Mouse (Mus musculus): ENCODE results near the gene Olfr1395. TPM values are rescaled to one million over a fixed set of nuclear protein-coding genes. Genes with fewer than 3 reads are reported as not detected.
"Not testable (repeated sequence)": the region's sequence is repeated elsewhere in the genome, so short reads cannot be mapped to it uniquely, and the experiment has no call there.

The Olfr1395 gene
- polyA plus RNA-seq, 1 experiment, result not detected

GRCm38 (mm10) chr11:49168839-49169611 is 27.0 kb downstream of the Olfr1395 start:
- H3K27ac ChIP-seq (ENCODE audit: insufficient read depth, low read depth, low read length), result no peak overlapping the region
- H3K4me3 ChIP-seq (ENCODE audit: insufficient read depth, low read length), result no peak overlapping the region
- TF ChIP-seq CTCF (IDR thresholded peaks at IDR 0.05; ENCODE audit: low read depth, low read length) (no peak), POLR2A (IDR thresholded peaks at IDR 0.05; ENCODE audit: borderline replicate concordance, low read depth, low read length) (no peak)
- 0 out of 2 replicates have a peak, but pooled peaks cover 2% of the 10 kb centered on the region for H3K4me1 ChIP-seq (ENCODE audit: control insufficient read depth, insufficient read depth, low read length)

- TF ChIP-seq CTCF (IDR thresholded peaks at IDR 0.05; ENCODE audit: low read depth, low read length) (no peak), POLR2A (IDR thresholded peaks at IDR 0.05; ENCODE audit: borderline replicate concordance, low read depth, low read length) (no peak)
- H3K4me3 ChIP-seq (ENCODE audit: insufficient read depth, low read length), result no peak overlapping the region
- no peak overlapping the region for H3K27ac ChIP-seq (ENCODE audit: insufficient read depth, low read depth, low read length)
- H3K4me1 ChIP-seq (ENCODE audit: control insufficient read depth, insufficient read depth, low read length), result 0 out of 2 replicates have a peak, but pooled peaks cover 2% of the 10 kb centered on the region
Observed at GRCm38 (mm10) chr11:49170576-49170975, 28.5 kb downstream of the Olfr1395 start.

- Histone ChIP-seq H3K27ac (ENCODE audit: insufficient read depth, low read depth, low read length) (no peak overlapping the region), H3K4me3 (ENCODE audit: insufficient read depth, low read length) (no peak overlapping the region), H3K4me1 (ENCODE audit: control insufficient read depth, insufficient read depth, low read length) (0 out of 2 replicates have a peak, but pooled peaks cover 1% of the 10 kb centered on the region)
- TF ChIP-seq CTCF (IDR thresholded peaks at IDR 0.05; ENCODE audit: low read depth, low read length) (no peak), POLR2A (IDR thresholded peaks at IDR 0.05; ENCODE audit: borderline replicate concordance, low read depth, low read length) (no peak)
Observed at GRCm38 (mm10) chr11:49175345-49175744, 33.3 kb downstream of the Olfr1395 start.

GRCm38 (mm10) chr11:49176047-49176779 is 34.1 kb downstream of the Olfr1395 start:
- H3K4me3 ChIP-seq (ENCODE audit: insufficient read depth, low read length); H3K27ac ChIP-seq (ENCODE audit: insufficient read depth, low read depth, low read length); H3K4me1 ChIP-seq (ENCODE audit: control insufficient read depth, insufficient read depth, low read length): not testable (repeated sequence)

- no peak overlapping the region for H3K27ac ChIP-seq (ENCODE audit: insufficient read depth, low read depth, low read length)
- H3K4me3 ChIP-seq (ENCODE audit: insufficient read depth, low read length), result no peak overlapping the region
- H3K4me1 ChIP-seq (ENCODE audit: control insufficient read depth, insufficient read depth, low read length), result no peaks in the 10 kb centered on the region
- TF ChIP-seq POLR2A (IDR thresholded peaks at IDR 0.05; ENCODE audit: borderline replicate concordance, low read depth, low read length), result no peak
- TF ChIP-seq CTCF (IDR thresholded peaks at IDR 0.05; ENCODE audit: low read depth, low read length), result no peak
Observed at GRCm38 (mm10) chr11:49183172-49183571, 41.1 kb downstream of the Olfr1395 start.

- Histone ChIP-seq H3K4me1 (ENCODE audit: control insufficient read depth, insufficient read depth, low read length) (no peaks in the 10 kb centered on the region), H3K27ac (ENCODE audit: insufficient read depth, low read depth, low read length) (no peak overlapping the region), H3K4me3 (ENCODE audit: insufficient read depth, low read length) (no peak overlapping the region)
- TF ChIP-seq CTCF (IDR thresholded peaks at IDR 0.05; ENCODE audit: low read depth, low read length), result no peak
- TF ChIP-seq POLR2A (IDR thresholded peaks at IDR 0.05; ENCODE audit: borderline replicate concordance, low read depth, low read length), result no peak
Observed at GRCm38 (mm10) chr11:49186452-49186851, 44.4 kb downstream of the Olfr1395 start.

- Histone ChIP-seq H3K4me3 (ENCODE audit: insufficient read depth, low read length) (no peak within 1 kb of the TSS), H3K4me1 (ENCODE audit: control insufficient read depth, insufficient read depth, low read length) (no peaks in the 10 kb centered on the region), H3K27ac (ENCODE audit: insufficient read depth, low read depth, low read length) (no peak within 1 kb of the TSS)
- TF ChIP-seq POLR2A (IDR thresholded peaks at IDR 0.05; ENCODE audit: borderline replicate concordance, low read depth, low read length) (no peak), CTCF (IDR thresholded peaks at IDR 0.05; ENCODE audit: low read depth, low read length) (no peak)
Observed at GRCm38 (mm10) chr11:49186955-49187488, 44.9 kb downstream of the Olfr1395 start, which contains the start of gene Btnl9. Gene Btnl9 (minus strand): TSS chr11:49187159.

GRCm38 (mm10) chr11:49187701-49188100 is 45.6 kb downstream of the Olfr1395 start:
- H3K27ac ChIP-seq (ENCODE audit: insufficient read depth, low read depth, low read length), result no peak overlapping the region
- no peak overlapping the region for H3K4me3 ChIP-seq (ENCODE audit: insufficient read depth, low read length)
- H3K4me1 ChIP-seq (ENCODE audit: control insufficient read depth, insufficient read depth, low read length), result no peaks in the 10 kb centered on the region
- no peak for TF ChIP-seq POLR2A (IDR thresholded peaks at IDR 0.05; ENCODE audit: borderline replicate concordance, low read depth, low read length)
- no peak for TF ChIP-seq CTCF (IDR thresholded peaks at IDR 0.05; ENCODE audit: low read depth, low read length)

GRCm38 (mm10) chr11:49189737-49190136 is 47.7 kb downstream of the Olfr1395 start:
- Histone ChIP-seq H3K27ac (ENCODE audit: insufficient read depth, low read depth, low read length) (no peak overlapping the region), H3K4me1 (ENCODE audit: control insufficient read depth, insufficient read depth, low read length) (no peaks in the 10 kb centered on the region), H3K4me3 (ENCODE audit: insufficient read depth, low read length) (no peak overlapping the region)
- TF ChIP-seq POLR2A (IDR thresholded peaks at IDR 0.05; ENCODE audit: borderline replicate concordance, low read depth, low read length) (no peak), CTCF (IDR thresholded peaks at IDR 0.05; ENCODE audit: low read depth, low read length) (no peak)

- TF ChIP-seq CTCF (IDR thresholded peaks at IDR 0.05; ENCODE audit: low read depth, low read length), result no peak
- TF ChIP-seq POLR2A (IDR thresholded peaks at IDR 0.05; ENCODE audit: borderline replicate concordance, low read depth, low read length), result no peak
- Histone ChIP-seq H3K27ac (ENCODE audit: insufficient read depth, low read depth, low read length) (no peak overlapping the region), H3K4me1 (ENCODE audit: control insufficient read depth, insufficient read depth, low read length) (peaks cover 4% of the 10 kb centered on the region), H3K4me3 (ENCODE audit: insufficient read depth, low read length) (no peak overlapping the region)
Observed at GRCm38 (mm10) chr11:49191083-49191482, 49.0 kb downstream of the Olfr1395 start.

GRCm38 (mm10) chr11:49194771-49195170 is 52.7 kb downstream of the Olfr1395 start:
- not testable (repeated sequence) for H3K4me1 ChIP-seq (ENCODE audit: control insufficient read depth, insufficient read depth, low read length); H3K27ac ChIP-seq (ENCODE audit: insufficient read depth, low read depth, low read length)

More at GRCm38 (mm10) chr11:49194771-49195170, 52.7 kb downstream of the Olfr1395 start:
- H3K4me3 ChIP-seq (ENCODE audit: insufficient read depth, low read length), result not testable (repeated sequence)

Data from bone marrow macrophage, adult 2 months (primary cell).